Mouse (Mus musculus): ENCODE measurements at regions not wholly inside any gene's neighbourhood (a gene's known extent, or its start where the extent isn't known, plus 50 kb on each side); places are given as distances from the start of the nearest gene placed in this dataset.

- TF ChIP-seq POLR2A (IDR thresholded peaks at IDR 0.05; ENCODE audit: control insufficient read depth, low read depth, low read length) (no peak), CTCF (IDR thresholded peaks at IDR 0.05; ENCODE audit: control insufficient read depth, insufficient read depth, insufficient replicate concordance, low read depth, low read length) (no peak)
Observed at GRCm38 (mm10) chrX:11629906-11630305, 302.3 kb downstream of the H2al1j start.

All from testis, adult 2 months (tissue).